Mouse (Mus musculus) megakaryocyte-erythroid progenitor cell, adult 5-6 weeks (primary cell): ENCODE results near the gene Dhrs9. TPM values are rescaled to one million over a fixed set of nuclear protein-coding genes. Genes with fewer than 3 reads are reported as not detected.
A peak's percentile ranks its signal among the peaks of the same experiment; 100 is the strongest.

Experiments
- ATAC-seq: replicated peaks from 2 replicates; pipeline ENCODE4 v1.8.0; 2016; ENCODE audit warnings: mild to moderate bottlenecking, inconsistent platforms; ENCODE audit not compliant: severe bottlenecking, poor library complexity, low FRiP score, low TSS enrichment
- total RNA-seq, 2 experiments: library from RNA; stranded (forward) in 1 of 2; stranded (reverse) in 1 of 2; fragments of 200-1000, 215-1000 nt in 1 of 2; fragments of >200 nt in 1 of 2; fragmentation: Nextera tagmentation in 1 of 2; gene quantifications; 2 replicates each; pipeline ENCODE4 v1.2.3; 2014 to 2017

Dhrs9 gene
- total RNA-seq, 2 experiments from 2014 or later: 0.33 TPM; not detected in 1

GRCm38 (mm10) chr2:69414539-69414938, 34.3 kb downstream of the Dhrs9 start:
- ATAC-seq: no peak

- ATAC-seq: peak; percentile 26; the same call in 1 of the 2 replicates
Measured at GRCm38 (mm10) chr2:69415070-69415469, 34.8 kb downstream of the Dhrs9 start.

- no peak for ATAC-seq
Measured at GRCm38 (mm10) chr2:69418294-69418881, 38.1 kb downstream of the Dhrs9 start.

GRCm38 (mm10) chr2:69424829-69425228, 44.6 kb downstream of the Dhrs9 start:
- no peak for ATAC-seq

- ATAC-seq: no peak
Measured at GRCm38 (mm10) chr2:69426081-69426480, 45.8 kb downstream of the Dhrs9 start.

- ATAC-seq: no peak
Measured at GRCm38 (mm10) chr2:69427141-69427540, 46.9 kb downstream of the Dhrs9 start.

- 0 out of 2 replicates have a peak, but pooled peaks have one; percentile 65 for ATAC-seq
Measured at GRCm38 (mm10) chr2:69428116-69428515, 47.9 kb downstream of the Dhrs9 start.

GRCm38 (mm10) chr2:69441656-69442055, 61.4 kb downstream of the Dhrs9 start:
- ATAC-seq: no peak

- ATAC-seq: no peak
Measured at GRCm38 (mm10) chr2:69445896-69446472, 65.7 kb downstream of the Dhrs9 start.

GRCm38 (mm10) chr2:69448581-69448980, 68.3 kb downstream of the Dhrs9 start:
- ATAC-seq: no peak

GRCm38 (mm10) chr2:69451128-69451527, 70.9 kb downstream of the Dhrs9 start:
- ATAC-seq: no peak

Other genes starting within 250 kb of the Dhrs9 start
- gene Nostrin, start 244.6 kb upstream of the Dhrs9 start, total RNA-seq (2014; fragmentation: Nextera tagmentation): not detected in 2 replicates
- gene Nostrin, start 244.6 kb upstream of the Dhrs9 start, total RNA-seq (2017): not detected in 2 replicates
- gene Spc25, start 174.3 kb upstream of the Dhrs9 start, total RNA-seq (2014; fragmentation: Nextera tagmentation): 46.4 and 64.2 TPM in 2 replicates
- 88.6 and 110 TPM in 2 replicates for gene Spc25, start 174.3 kb upstream of the Dhrs9 start, total RNA-seq (2017)
- not detected in 2 replicates for gene G6pc2, start 169.4 kb upstream of the Dhrs9 start, total RNA-seq (2014; fragmentation: Nextera tagmentation)
- gene G6pc2, start 169.4 kb upstream of the Dhrs9 start, total RNA-seq (2017): not detected in 2 replicates
- gene Abcb11, start 37.8 kb upstream of the Dhrs9 start, total RNA-seq (2014; fragmentation: Nextera tagmentation): not detected in 2 replicates
- gene Abcb11, start 37.8 kb upstream of the Dhrs9 start, total RNA-seq (2017): not detected in 2 replicates
- gene Lrp2, start 205.6 kb downstream of the Dhrs9 start, total RNA-seq (2014; fragmentation: Nextera tagmentation): not detected in 2 replicates
- gene Lrp2, start 205.6 kb downstream of the Dhrs9 start, total RNA-seq (2017): not detected in 2 replicates